ENCODE assay signal across 1 mouse cellular context in the genomic region with DNA sequence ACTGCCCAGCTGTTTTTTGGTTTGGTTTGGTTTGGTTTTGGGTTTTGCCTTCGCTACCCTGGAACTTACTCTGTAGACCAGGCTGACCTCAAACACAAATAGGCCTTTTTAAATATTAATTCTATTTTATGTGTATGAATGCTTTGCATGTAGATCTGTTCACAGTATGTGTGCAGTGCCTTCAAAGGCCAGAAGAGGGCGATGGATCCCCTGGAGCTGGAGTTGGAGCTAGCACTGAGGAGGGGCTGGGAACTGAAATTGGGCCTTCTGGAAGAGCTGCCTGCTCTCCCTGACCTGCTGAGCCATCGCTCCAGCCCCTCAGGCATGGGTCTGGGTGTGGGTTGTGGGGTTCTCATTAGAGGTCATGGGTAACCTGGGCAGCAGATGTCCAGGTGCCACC.
TF ChIP-seq lines count a peak whose summit lies in the region.

No protein-coding gene starts in this region.

TF ChIP-seq in MEL, 35 proteins besides CTCF, POLR2A, EP300 and RAD21:
- TF ChIP-seq HCFC1 (IDR thresholded peaks at IDR 0.05; ENCODE audit: low read depth, low read length): no peak
- TF ChIP-seq ELF1 (IDR thresholded peaks at IDR 0.05; ENCODE audit: low read depth, low read length): no peak
- no peak for TF ChIP-seq BHLHE40 (IDR thresholded peaks at IDR 0.05; ENCODE audit: borderline replicate concordance, low read depth, low read length)
- no peak for TF ChIP-seq JUND (IDR thresholded peaks at IDR 0.05; ENCODE audit: low read depth, low read length)
- TF ChIP-seq TAL1 (IDR thresholded peaks at IDR 0.05; ENCODE audit: low read length): no peak
- no peak for TF ChIP-seq UBTF (IDR thresholded peaks at IDR 0.05; ENCODE audit: borderline replicate concordance, insufficient read depth, low read depth, low read length)
- no peak for TF ChIP-seq NRF1 (IDR thresholded peaks at IDR 0.05; ENCODE audit: insufficient read depth, low read depth, low read length, poor library complexity, severe bottlenecking)
- TF ChIP-seq POLR2AphosphoS5 (IDR thresholded peaks at IDR 0.05; ENCODE audit: borderline replicate concordance, low read depth, low read length): no peak
- no peak for TF ChIP-seq GATA1 (IDR thresholded peaks at IDR 0.05; ENCODE audit: low read depth, low read length)
- TF ChIP-seq ZNF384 (IDR thresholded peaks at IDR 0.05; ENCODE audit: low read depth, low read length): no peak
- TF ChIP-seq CHD2 (IDR thresholded peaks at IDR 0.05; ENCODE audit: low read length): no peak
- no peak for TF ChIP-seq ZKSCAN1 (IDR thresholded peaks at IDR 0.05; ENCODE audit: low read depth, low read length)
- no peak for TF ChIP-seq MXI1 (IDR thresholded peaks at IDR 0.05; ENCODE audit: low read depth, low read length)
- no peak for TF ChIP-seq SMC3 (IDR thresholded peaks at IDR 0.05; ENCODE audit: low read depth, low read length)
- TF ChIP-seq MYB (IDR thresholded peaks at IDR 0.05; ENCODE audit: low read depth, low read length): no peak
- no peak for TF ChIP-seq ZMIZ1 (IDR thresholded peaks at IDR 0.05; ENCODE audit: low read depth, low read length)
